Mouse (Mus musculus) retina, postnatal 1 day (tissue): Measurements from ENCODE around the gene Gpkow.
A peak's percentile ranks its signal among the peaks of the same experiment; 100 is the strongest.
"Not testable (repeated sequence)": the region's sequence is repeated elsewhere in the genome, so short reads cannot be mapped to it uniquely, and the experiment has no call there.

Source experiments
- DNase-seq: peaks from one replicate; pipeline ENCODE4 v3.0.0-alpha.2; 2012

Gpkow gene

DNA sequence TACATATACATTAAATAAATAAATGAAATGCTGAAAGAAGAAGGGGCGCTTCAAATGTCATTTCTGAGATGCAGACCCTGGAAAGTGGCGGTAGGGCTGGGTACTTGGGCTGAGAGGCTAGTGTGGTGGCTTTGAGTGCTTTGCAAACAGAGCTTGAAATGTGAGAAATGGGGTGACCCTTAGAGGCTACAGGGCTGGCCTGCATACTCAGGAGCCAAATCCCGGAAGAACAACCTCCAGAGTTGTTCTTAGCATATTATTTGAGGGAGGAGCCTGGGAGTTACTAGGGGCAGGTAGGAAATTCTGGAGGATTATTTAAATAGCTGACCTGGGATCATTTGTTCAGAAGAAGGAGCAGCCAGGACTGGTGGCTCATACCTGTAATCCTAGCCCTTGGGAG lies 6.4 kb upstream of the Gpkow start:
- no peak for DNase-seq

DNA sequence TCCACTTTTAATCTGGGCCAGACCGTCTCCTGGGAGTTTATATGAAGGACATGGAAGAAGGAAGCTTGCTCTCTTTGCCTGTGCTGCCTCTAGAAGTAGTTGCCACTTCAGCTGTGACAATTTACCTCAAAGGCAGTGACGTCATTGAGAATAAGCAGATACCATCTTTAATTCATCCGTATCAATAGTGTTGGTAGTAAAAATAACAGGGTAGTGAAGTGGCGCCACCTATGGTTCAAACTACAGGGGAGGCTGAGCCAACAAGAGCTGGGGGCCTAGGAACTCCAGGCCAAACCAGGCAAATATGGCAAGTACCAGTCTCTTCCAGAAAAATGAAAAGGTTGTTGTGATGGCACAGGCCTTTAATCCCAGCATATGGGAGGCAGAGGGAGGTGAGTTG lies 4.1 kb upstream of the Gpkow start:
- peak; percentile 32 for DNase-seq

DNA sequence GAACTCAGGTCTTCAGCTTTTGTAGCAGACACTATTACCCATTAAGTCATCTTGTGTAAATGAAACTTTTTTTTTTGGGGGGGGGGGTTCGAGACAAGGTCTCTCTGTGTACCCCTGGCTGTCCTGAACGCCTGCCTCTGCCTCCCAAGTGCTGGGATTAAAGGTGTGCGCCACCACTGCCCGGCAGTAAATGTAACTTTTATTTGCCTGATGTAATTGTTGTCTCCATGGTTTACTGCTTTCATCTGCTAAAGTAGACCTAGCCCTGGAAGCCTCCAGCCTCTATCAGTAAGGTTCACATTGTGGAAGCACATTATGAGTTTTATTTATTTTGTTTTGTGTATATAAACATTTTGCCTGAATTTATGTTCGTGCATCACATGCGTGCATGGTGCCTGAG lies 411 bp upstream of the Gpkow start:
- DNase-seq: no peak

DNA sequence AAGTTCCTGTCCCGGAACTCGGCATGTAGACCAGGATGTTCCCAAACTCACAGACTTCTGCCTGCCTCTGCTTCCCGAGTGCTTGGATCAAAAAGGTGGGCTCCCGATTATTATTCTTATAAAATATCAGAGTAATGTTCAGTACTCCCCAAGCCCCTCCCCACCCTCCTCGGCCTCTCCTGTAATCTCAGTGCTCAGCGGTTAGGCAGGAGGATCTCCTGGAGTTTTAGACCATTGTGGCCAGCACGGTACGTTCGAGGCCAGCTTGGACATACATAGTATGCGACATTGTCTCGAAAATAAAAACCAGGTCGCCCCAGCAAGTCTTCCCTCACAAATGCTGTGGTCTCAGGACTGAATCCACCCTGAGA lies 16.8 kb downstream of the Gpkow start:
- DNase-seq: not testable (repeated sequence)

DNA sequence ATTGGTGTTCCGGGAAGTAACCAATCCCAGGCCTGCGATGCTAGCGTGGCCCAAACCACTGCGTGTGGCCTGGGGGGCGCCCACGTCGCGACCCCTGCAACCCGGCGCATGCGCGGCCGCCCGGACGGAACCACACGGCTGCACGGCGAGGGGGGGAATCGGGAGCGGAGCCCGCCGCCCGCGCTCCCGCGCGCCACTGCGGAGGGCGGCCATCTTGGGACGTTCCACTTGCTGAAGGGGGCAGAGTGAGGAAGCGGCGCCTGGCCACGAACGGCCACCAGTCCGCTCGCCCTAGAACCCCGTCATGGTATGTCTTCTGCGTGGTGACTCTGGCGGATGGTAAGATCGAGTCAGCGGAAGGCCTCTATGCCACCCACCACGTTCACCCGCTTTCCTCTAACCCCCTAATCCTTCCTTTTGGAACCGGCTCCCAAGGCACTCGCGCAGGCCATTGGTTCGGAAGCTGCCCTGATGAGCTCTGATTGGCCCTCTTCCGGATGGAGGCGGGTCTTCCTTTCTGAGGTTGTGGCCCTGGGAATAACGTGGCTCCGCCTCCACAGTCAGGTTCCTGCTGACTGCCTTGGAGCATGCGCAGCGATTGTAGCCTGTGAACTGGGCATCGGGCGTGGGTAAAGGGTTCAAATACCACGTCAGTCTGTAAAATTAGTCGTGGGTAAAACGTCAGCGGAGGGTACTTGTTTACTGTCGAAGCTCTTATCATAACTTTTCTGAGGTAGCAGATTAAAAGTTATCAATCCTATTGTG lies 17.4 kb downstream of the Gpkow start, which contains the start of gene Wdr45:
Gene Wdr45, plus strand, starts transcription at position 199 of the 765 bp plus-strand sequence.
- DNase-seq: peak; percentile 98

DNA sequence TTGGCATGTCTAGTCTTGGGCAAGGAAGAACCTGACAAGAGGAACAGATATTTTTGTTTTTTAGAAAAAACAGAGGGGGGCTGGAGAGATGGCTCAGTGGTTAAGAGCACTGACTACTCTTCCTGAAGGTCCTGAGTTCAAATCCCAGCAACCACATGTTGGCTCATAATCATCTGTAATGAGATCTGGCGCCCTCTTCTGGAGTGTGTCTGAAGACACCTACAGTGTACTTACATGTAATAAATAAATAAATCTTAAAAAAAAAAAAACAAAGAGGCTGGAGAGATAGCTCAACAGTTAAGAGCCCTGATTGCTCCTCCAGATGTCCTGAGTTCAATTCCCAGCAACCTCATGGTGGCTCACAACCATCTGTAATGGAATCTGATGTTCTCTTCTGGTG lies 19.1 kb downstream of the Gpkow start:
- not testable (repeated sequence) for DNase-seq

DNA sequence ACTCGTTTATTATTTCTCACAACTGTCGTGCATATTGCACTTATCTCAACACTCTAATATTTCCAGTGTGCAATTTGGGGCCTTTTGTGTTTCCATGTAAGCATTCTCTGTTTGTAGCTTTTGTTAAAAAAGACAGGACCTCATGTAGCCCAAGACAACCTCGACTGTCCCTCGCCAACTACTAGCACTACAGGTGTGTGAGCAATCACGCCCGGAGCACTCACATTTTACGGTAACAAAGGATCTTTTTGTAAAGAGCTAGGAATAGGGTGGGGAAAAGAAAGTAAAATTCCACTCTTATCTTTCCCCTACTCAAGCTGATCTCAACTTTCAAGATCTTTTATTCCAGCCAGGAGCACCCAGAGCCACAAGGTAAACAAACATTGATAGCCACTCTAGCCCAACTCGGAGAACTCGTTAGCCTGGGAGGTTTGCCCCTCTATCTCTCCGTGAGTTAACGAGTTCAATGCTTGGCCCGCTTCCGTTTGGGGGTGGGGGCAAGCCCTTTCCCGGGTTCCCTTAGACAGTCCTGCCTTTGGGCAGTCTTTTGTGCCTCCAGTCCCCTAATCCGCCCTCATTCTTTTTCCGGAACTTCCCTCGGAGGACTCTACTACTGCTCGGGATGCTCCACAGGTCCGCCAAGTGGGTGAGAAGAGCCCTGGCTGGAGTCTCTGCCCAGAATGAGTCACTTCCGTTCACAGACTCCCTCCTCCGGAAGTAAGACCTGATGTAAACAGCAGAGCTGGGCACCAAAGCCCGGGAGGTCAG lies 24.8 kb downstream of the Gpkow start, which contains the start of gene Gm45208:
Gene Gm45208, plus strand, starts transcription at position 732 of the 768 bp plus-strand sequence.
- peak; percentile 90 for DNase-seq

DNA sequence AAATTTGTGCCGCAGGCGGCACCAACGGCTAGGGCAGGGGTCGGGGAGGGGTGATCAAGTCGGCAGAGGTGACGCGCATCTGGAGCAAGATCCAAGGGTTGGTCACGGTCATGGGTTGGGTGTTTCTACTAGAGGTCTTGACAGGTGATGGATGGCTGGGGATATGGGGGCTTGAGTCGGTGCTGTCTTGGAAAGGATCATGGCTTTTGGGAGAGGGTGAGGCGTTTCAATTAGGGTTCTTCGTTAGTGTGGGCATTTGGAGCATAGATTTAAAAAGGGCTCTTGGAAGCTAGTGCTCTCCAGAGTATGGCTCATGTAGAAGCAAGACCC lies 25.3 kb downstream of the Gpkow start:
- no peak for DNase-seq

DNA sequence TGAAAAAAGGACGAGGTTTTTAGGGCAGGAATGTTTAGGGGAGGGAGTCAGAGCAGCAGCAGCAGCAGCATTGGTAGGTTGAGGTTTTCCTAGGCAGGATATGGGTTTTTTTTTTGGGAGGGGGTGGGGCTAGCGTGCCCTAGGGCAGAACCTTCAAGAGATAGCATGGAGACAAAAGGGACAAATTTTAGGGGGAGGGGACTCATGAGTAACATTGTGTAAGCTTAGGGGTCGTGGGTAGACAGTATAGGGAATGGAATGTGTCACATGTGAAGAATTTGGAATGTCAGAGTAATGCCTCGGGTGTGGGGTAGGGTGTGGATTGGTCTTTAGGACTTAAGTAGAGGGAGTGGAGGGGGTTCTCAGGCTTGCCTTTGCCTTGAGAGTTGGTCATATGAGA lies 25.8 kb downstream of the Gpkow start:
- DNase-seq: no peak

DNA sequence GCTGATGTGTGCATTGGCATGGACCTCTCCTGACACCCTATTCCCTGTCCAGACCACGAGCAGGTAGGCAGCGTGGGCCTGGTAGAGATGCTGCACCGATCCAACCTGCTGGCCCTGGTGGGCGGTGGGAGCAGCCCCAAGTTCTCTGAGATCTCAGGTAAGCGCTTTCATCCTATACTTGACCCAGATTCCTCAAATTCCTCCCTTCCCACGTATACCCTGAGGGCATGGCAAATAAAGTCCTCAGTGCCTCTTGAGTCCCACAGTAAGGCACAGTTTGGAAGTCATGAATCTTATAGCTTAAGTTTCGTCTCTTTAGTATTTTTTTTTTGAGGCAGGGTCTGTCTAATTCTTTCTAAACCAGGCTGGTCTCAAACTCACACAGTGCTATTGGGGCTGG lies 27.2 kb downstream of the Gpkow start:
- no peak for DNase-seq

DNA sequence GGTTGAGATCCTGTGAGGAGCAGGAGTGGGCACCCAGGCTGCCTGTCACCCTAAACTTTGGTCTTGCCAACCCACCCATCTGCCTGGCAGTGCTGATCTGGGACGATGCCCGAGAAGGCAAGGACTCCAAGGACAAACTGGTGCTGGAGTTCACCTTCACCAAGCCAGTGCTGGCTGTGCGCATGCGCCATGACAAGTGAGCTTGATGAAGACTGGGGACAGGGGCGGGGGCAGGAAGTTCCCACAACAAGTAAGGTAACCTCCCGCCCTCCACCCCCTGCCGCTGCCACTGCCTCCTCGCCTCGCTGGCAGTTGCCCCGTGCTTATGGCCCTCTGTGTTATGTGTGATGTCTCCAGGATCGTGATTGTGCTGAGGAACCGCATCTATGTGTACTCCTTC lies 28.9 kb downstream of the Gpkow start:
- DNase-seq: no peak

DNA sequence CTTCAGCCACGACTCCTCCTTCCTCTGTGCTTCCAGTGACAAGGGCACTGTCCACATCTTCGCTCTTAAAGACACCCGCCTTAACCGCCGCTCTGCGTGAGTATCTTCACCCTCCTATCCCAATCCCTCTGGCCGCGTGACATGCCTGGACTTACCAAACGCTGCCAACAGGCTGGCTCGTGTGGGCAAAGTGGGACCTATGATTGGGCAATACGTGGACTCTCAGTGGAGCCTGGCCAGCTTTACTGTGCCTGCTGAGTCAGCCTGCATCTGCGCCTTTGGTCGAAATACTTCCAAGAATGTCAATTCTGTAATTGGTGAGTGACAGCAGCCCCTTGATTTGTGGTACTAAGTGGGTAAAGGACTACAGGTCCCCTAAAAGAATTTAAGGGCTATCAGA lies 30.2 kb downstream of the Gpkow start:
- no peak for DNase-seq

DNA sequence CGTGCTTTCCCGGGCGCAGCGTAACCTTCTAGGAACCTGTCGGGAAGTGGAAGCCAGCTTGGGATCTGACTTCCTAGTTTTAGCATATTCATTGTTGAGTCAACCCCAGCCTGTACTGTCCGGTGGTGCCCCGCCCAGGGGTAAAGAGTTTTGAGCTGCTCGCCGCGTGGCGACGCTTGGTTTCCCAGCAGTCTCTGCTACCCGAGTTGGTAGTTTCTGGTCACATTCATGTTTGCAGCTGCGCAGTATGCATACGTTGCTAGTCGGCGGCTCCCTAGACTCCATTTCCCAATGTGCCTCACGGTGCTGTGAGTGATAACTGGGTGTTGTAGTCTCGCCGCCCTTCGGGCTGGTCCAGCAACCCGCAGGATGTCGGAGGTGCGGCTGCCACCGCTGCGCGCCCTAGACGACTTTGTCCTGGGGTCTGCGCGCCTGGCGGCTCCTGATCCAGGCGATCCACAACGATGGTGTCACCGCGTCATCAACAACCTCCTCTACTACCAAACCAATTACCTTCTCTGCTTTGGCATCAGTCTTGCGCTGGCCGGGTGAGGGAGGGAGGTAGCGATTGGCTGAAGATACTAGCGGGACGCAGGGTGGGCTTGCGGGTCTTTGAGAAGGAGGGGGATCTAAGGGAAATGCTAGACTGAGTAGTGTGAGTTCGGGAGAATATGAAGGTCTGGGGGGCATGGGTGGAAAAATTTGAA lies 31.4 kb downstream of the Gpkow start, which contains the start of gene Praf2:
Gene Praf2, plus strand, starts transcription at position 225 of the 707 bp plus-strand sequence.
- DNase-seq: peak; percentile 92

DNA sequence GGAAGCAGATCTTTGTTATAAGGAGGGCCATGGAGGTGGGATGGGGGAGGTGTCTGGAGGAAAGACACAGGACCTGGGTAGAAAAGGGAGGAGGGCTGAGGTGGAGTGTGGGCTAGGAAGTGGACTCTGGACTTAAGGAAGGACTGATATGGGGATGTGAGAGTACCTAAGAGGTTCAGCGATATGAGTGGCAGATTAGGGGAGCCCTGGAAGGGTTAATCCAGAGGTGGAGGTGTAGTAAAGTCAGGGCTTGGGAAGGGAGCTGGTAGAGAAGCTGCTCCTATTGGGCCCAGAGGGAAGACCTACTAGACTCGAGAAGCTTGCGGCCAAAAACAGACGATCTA lies 32.0 kb downstream of the Gpkow start:
- no peak for DNase-seq

DNA sequence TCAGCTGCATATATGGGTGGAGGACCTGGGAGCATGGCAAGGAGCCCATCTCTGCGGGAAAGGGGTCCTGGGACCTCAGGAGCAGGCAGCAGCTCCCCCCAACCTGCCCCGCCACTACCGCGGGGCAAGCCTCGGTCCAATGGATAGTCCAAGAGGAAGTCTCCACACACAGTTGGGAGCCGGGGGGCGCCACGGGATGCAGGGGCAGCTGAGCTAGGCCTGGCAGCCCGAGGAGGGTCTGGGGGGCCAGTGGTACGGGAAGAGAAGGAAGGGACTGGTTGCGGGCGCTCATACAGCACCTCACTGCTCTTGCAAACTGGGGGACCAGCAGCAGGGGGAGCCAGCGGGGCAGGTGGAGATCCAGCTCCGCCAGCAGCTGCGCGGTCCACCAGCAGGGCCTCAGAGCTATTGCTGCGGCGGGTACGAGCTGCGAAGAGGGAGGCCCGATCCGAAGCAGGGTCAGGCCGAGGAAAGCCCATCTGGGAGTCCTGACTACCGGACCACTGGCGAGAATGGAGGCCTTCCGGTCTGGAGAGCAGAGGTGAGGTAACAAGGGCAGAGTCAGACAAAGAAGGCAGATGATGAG lies 36.7 kb downstream of the Gpkow start:
- DNase-seq: peak; percentile 63

DNA sequence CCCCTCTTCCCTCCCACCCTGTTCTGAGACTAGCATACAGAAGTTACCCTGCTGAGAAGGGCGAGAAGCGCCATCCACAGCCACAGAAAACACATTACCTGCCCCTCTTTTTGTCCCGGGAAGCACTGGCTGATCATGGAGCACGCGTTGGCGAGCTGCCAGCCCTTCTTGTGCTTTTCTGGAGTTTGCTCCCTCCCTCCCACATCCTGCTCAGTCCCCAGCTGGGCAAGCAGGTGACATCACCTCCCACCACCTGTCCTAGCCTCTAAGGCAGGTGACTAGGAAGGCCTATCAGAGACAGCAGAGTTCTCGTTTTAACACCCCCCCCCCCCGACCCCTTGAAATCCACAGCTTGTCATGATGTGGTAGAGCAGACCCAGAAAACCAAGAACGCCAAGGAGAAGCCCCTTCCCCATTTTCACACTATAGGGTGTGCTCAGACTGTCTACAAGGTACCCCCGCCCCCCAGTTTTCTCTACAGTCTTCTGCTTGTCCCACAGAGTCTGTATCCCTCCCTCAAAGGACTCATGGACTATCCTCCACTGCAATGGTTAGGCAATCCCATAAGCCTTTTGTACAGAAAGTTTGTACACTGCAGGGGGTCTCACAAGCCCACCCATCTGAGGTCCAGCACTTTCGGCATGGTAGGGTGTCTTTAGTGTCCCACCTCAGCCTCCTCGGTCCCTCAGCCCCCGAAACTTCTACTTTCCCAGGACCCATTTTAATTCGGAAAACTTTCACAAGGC lies 42.6 kb downstream of the Gpkow start:
- peak; percentile 9 for DNase-seq

DNA sequence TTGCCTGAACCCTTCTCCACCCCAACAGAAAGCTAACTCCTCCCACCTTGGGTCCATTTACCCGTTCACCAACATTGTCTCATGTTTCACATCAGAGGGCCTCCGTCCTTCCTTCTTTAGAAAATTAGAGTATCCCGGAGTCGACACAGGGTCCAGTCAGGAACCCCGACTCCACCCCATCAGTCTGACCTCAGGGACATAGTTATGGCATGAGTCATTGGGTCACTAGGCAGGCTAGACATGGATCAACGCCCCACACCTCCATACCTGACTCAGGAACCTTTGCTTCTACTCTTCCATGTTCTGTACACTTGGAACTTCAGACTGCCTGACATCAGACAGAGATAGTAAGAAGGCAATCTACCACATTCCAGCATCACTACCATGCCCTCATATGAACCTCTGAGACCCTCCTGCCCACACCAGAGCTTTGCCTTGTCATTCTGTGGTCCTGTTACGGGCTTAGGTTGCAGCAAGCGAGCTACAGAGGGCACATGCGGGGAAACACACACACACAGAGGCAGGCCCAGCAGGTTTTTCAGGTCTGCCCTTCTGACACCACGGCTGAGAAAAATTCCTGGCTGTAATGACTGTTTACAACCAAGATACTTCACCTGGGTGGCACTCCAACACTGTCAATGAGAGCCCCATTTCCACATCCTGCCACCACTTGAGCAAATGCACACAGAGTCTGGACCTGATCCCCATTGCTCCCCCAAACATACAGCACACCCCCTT lies 43.3 kb downstream of the Gpkow start:
- no peak for DNase-seq

DNA sequence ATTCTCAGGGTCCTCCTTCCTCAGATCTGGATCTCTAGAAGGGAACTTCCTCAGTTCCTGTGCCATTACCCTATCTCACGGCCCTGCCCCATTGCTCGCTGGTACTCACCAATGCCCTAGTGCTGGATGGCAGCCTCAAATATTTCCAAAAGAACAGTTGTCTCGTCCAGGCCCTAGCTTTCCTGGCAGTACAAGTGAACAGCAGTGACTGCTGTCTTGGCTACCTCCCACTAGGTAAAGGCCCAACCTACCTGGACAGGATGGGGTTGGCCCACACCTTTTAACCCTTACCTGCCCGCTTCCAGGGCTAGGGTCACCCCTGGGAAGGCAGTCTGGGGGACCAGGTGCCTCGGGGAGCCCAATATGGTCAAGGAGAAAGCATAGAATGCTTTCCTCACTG lies 44.2 kb downstream of the Gpkow start:
- no peak for DNase-seq

DNA sequence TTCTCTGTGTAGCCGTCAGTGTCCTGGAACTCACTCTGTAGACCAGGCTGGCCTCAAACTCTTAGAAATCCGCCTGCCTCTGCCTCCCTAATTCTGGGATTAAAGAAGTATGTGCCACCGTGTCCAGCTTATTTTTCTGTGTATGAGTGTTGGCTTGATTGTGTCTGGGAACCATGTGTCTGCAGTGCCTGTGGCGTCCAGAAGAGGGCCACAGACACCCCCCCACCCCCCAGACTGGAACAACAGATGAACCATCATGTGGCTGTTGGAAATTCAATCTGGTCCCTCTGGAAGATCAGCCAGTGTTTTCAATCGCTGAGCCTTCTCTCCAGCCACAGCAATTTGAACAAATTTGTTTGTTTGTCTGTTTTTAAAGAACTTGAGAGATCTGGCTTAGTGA lies 46.5 kb downstream of the Gpkow start:
- peak; percentile 24 for DNase-seq

DNA sequence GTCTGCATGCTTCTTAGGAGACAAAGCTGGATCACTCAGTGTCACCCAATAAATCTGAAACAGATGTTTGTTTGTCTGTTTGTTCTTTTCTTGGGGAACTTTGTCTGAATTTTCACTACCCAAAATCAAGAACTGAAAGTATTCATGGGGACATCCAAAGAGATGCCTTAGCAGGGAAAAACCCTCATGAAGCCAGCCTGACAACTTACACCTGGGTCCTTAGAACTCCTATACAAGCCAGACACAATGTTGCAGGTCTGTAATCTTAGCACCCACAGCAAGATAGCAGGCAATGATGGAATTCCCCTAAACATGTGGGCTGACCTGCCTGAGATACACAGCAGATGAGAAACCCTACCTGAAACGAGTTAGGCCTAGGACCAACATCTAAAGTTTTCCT lies 48.0 kb downstream of the Gpkow start:
- no peak for DNase-seq

DNA sequence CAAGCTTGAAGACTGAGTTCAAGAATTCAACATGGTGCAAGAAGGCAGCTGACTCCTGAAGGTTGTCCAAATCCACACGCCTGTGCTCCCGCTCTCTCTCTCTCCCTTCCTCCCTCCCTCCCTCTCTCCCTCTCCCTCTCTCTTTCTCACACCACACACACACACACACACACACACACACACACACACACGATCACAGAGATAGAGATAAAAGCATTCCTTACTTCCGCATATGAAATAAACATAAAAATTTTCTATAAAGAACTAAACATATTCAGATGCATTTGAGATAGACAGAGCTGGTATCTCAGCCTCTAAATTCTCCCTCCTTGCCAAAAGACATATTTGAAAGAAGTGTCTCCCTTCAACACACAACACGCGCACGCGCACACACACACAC lies 48.5 kb downstream of the Gpkow start:
- DNase-seq: no peak
